Mouse (Mus musculus) spleen, adult 2 months (tissue): Measurements from ENCODE around the gene Prdx6. TPM values are rescaled to one million over a fixed set of nuclear protein-coding genes. Genes with fewer than 3 reads are reported as not detected.

ENCODE experiments used
- DNase-seq, 2 experiments: peaks; one replicate each; pipeline versions ENCODE4 v3.0.0 to v3.0.0-alpha.2; 2012 to 2021; ENCODE audit warnings: low spot score in 2 of 2, low read depth in 1 of 2
- H3K27ac ChIP-seq: fragments of 200-500 bp; 2 replicates; pipeline ENCODE4 v1.5.1; 2012; ENCODE audit warnings: low read length, inconsistent platforms; ENCODE audit not compliant: insufficient read depth
- H3K27me3 ChIP-seq: fragments of 200-500 bp; 2 replicates; pipeline ENCODE4 v1.6.1; 2012; ENCODE audit warnings: mild to moderate bottlenecking, moderate library complexity, low read length, inconsistent platforms; ENCODE audit not compliant: control insufficient read depth, insufficient read depth
- H3K36me3 ChIP-seq: fragments of 200-500 bp; 2 replicates; pipeline ENCODE4 v1.6.1; 2012; ENCODE audit warnings: mild to moderate bottlenecking, low read length, inconsistent platforms; ENCODE audit not compliant: control insufficient read depth, insufficient read depth
- H3K4me1 ChIP-seq: fragments of 200-500 bp; 2 replicates; pipeline ENCODE4 v1.6.1; 2011; ENCODE audit warnings: inconsistent platforms; ENCODE audit not compliant: control insufficient read depth, insufficient read depth, insufficient read length
- H3K4me3 ChIP-seq: fragments of 200-500 bp; 2 replicates; pipeline ENCODE4 v1.5.1; 2011; ENCODE audit warnings: mild to moderate bottlenecking, inconsistent platforms; ENCODE audit not compliant: insufficient read depth, insufficient read length; ENCODE audit errors: extremely low read depth
- CTCF ChIP-seq: fragments of 200-500 bp; IDR thresholded peaks from 2 replicates; pipeline ENCODE4 v1.5.1; 2011; ENCODE audit warnings: mild to moderate bottlenecking, inconsistent platforms; ENCODE audit not compliant: insufficient read depth, insufficient read length, insufficient replicate concordance; ENCODE audit errors: extremely low read depth
- POLR2A ChIP-seq: fragments of 200-500 bp; IDR thresholded peaks from 2 replicates; pipeline ENCODE4 v1.6.1; 2011; ENCODE audit warnings: low read depth, low read length, inconsistent platforms
- WGBS: fragments of 180-500 bp; shearing (Covaris S2); methylation state at CpG from one replicate; pipeline ENCODE4 v1.1.7; 2018; 5-methylcytosine and 5-hydroxymethylcytosine counted together
- polyA plus RNA-seq: library from polyadenylated mRNA; depleted of rRNA; stranded (reverse); fragments of >200 nt; gene quantifications from 2 replicates; pipeline ENCODE4 v1.2.3, GENCODE M21; 2012

Gene Prdx6
- polyA plus RNA-seq, 1 experiment: 29.0 TPM

- H3K4me1 ChIP-seq: peaks cover 6% of the 10 kb centered on the region; the same call in 1 of the 2 replicates
- WGBS: 16% methylated on average over 9 of the region's 9 CpGs
- TF ChIP-seq POLR2A (no peak), CTCF (no peak)
- peak overlapping the region; percentile 92 for H3K4me3 ChIP-seq
- peak overlapping the region; percentile 86 for H3K27ac ChIP-seq
- H3K27me3 ChIP-seq: no peaks in the 10 kb centered on the region
- no peaks in the 10 kb centered on the region for H3K36me3 ChIP-seq
- DNase-seq: peak; percentile 31 to 75
These were observed 622 bp upstream of the Prdx6 start for GRCm38 (mm10) chr1:161251417-161252265.

GRCm38 (mm10) chr1:161250031-161250603 lies 902 bp downstream of the Prdx6 start:
- H3K36me3 ChIP-seq: peaks cover 1% of the 10 kb centered on the region; the same call in 1 of the 2 replicates
- no peak for DNase-seq
- peaks cover 6% of the 10 kb centered on the region; the same call in 1 of the 2 replicates for H3K4me1 ChIP-seq
- H3K27ac ChIP-seq: peak overlapping the region; percentile 94
- peak overlapping the region; percentile 92 for H3K4me3 ChIP-seq
- TF ChIP-seq CTCF: no peak
- TF ChIP-seq POLR2A: no peak
- no peaks in the 10 kb centered on the region for H3K27me3 ChIP-seq
- 3% methylated on average over 15 of the region's 15 CpGs for WGBS

DNA sequence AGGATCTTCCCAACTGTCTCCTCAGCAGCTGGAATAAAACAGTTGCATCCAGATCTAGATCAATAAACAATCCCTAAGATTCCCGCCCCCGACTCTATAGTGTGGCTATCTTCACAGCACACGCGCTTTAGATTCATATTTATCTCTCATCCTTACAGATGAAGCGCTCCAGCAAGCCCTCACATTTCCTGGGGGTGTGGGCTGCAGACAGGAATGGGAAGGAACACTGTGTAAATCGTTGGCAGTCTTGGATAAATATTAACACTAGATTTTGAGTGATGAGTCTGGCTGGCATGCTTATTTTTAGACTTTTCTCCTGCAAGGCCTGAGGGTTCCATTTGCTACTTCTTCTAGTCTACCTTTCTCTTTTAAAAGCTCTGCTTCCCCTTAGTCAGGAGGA lies 1.6 kb downstream of the Prdx6 start:
- Histone ChIP-seq H3K4me1 (peaks cover 6% of the 10 kb centered on the region; the same call in 1 of the 2 replicates), H3K36me3 (peaks cover 1% of the 10 kb centered on the region; the same call in 1 of the 2 replicates), H3K27me3 (no peaks in the 10 kb centered on the region), H3K4me3 (no peak overlapping the region), H3K27ac (no peak overlapping the region)
- no peak for DNase-seq
- TF ChIP-seq CTCF: no peak
- no peak for TF ChIP-seq POLR2A
- whole genome bisulfite sequencing: 56% methylated on average over 6 of the region's 6 CpGs

DNA sequence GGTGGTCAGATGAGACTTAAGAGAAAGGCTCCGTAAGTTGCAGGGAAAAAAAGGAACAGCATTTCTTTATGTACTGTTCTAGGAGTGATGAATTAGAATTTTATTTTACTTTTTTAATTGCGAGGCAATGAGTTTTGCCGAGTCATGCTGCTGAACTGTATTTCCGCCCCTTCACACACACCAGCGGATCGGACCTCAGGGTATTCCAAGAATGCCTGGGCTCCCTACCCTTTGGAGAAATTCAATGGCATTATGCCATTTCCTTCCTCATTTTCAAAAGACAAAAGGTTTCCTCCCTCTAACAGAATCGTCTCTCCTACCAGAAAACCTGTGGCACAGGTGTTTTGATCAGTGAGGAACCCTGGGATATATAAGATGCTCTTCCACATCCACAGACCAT lies 2.3 kb downstream of the Prdx6 start:
- no peak overlapping the region for H3K4me3 ChIP-seq
- H3K27ac ChIP-seq: no peak overlapping the region
- H3K27me3 ChIP-seq: no peaks in the 10 kb centered on the region
- WGBS: 68% methylated on average over 7 of the region's 7 CpGs
- H3K36me3 ChIP-seq: peaks cover 2% of the 10 kb centered on the region
- H3K4me1 ChIP-seq: peaks cover 6% of the 10 kb centered on the region; the same call in 1 of the 2 replicates
- no peak for DNase-seq
- TF ChIP-seq CTCF: no peak
- no peak for TF ChIP-seq POLR2A

- Histone ChIP-seq H3K27ac (no peak overlapping the region), H3K4me1 (peaks cover 6% of the 10 kb centered on the region; the same call in 1 of the 2 replicates), H3K36me3 (peaks cover 7% of the 10 kb centered on the region), H3K4me3 (no peak overlapping the region), H3K27me3 (no peaks in the 10 kb centered on the region)
- TF ChIP-seq POLR2A: no peak
- 89% methylated on average over 11 of the region's 11 CpGs for whole genome bisulfite sequencing
- DNase-seq: no peak
These were observed 3.1 kb downstream of the Prdx6 start for GRCm38 (mm10) chr1:161247643-161248580.

GRCm38 (mm10) chr1:161247176-161247575 lies 3.8 kb downstream of the Prdx6 start:
- 90% methylated on average over 3 of the region's 3 CpGs for WGBS
- H3K4me1 ChIP-seq: peaks cover 6% of the 10 kb centered on the region; the same call in 1 of the 2 replicates

More at GRCm38 (mm10) chr1:161247176-161247575, 3.8 kb downstream of the Prdx6 start:
- TF ChIP-seq POLR2A: no peak
- TF ChIP-seq CTCF: no peak
- no peaks in the 10 kb centered on the region for H3K27me3 ChIP-seq
- H3K4me3 ChIP-seq: no peak overlapping the region
- peaks cover 8% of the 10 kb centered on the region for H3K36me3 ChIP-seq
- no peak for DNase-seq
- H3K27ac ChIP-seq: no peak overlapping the region
